Mouse (Mus musculus) heart, adult 2 months (tissue): ENCODE measurements around the gene Cdh5. TPM values are rescaled to one million over a fixed set of nuclear protein-coding genes. Genes with fewer than 3 reads are reported as not detected.
A peak's percentile ranks its signal among the peaks of the same experiment; 100 is the strongest.

Source experiments
- DNase-seq, 2 experiments: peaks; one replicate each; pipeline ENCODE4 v3.0.0; 2021
- H3K27ac ChIP-seq: fragments of 200-600 bp; 2 replicates; pipeline ENCODE4 v1.8.1; 2022
- H3K27me3 ChIP-seq: fragments of 200-500 bp; 2 replicates; pipeline ENCODE4 v1.6.1; 2012; ENCODE audit warnings: mild to moderate bottlenecking, low read length, inconsistent platforms, mixed read lengths; ENCODE audit not compliant: control insufficient read depth, insufficient read depth
- H3K36me3 ChIP-seq: fragments of 200-500 bp; 2 replicates; pipeline ENCODE4 v1.6.1; 2012; ENCODE audit warnings: low read length, inconsistent platforms; ENCODE audit not compliant: control insufficient read depth, insufficient read depth
- H3K4me1 ChIP-seq: fragments of 200-500 bp; 2 replicates; pipeline ENCODE4 v1.6.1; 2011; ENCODE audit warnings: low read length; ENCODE audit not compliant: control insufficient read depth, insufficient read depth
- H3K4me3 ChIP-seq: fragments of 200-600 bp; 2 replicates; pipeline ENCODE4 v1.8.1; 2022
- H3K79me2 ChIP-seq: fragments of 200-500 bp; replicated peaks from 2 replicates; pipeline ENCODE4 v1.6.1; 2012; ENCODE audit warnings: mild to moderate bottlenecking, inconsistent platforms, low read length, moderate library complexity, mixed read lengths; ENCODE audit not compliant: control insufficient read depth, insufficient read depth
- H3K9ac ChIP-seq: fragments of 200-500 bp; 2 replicates; pipeline ENCODE4 v1.6.1; 2012; ENCODE audit warnings: low read depth, mild to moderate bottlenecking, control low read depth, inconsistent platforms, low read length, mixed read lengths
- CTCF ChIP-seq: fragments of 200-600 bp; IDR thresholded peaks from 2 replicates; pipeline ENCODE4 v1.8.1; 2022; ENCODE audit warnings: antibody characterized with exemption, mild to moderate bottlenecking, moderate library complexity
- EP300 ChIP-seq: fragments of 200-500 bp; IDR thresholded peaks from 2 replicates; pipeline ENCODE4 v1.6.1; 2011; ENCODE audit warnings: low read depth, low read length, control low read depth; ENCODE audit not compliant: insufficient read depth
- POLR2A ChIP-seq: fragments of 200-500 bp; IDR thresholded peaks from 2 replicates; pipeline ENCODE4 v1.6.1; 2011; ENCODE audit warnings: mild to moderate bottlenecking, low read depth, low read length, control low read depth; ENCODE audit not compliant: insufficient read depth
- WGBS: fragments of 180-500 bp; shearing (Covaris S2); methylation state at CpG from one replicate; pipeline ENCODE4 v1.1.7; 2018; 5-methylcytosine and 5-hydroxymethylcytosine counted together
- intact Hi-C: fragments of 180-260 bp; cut with DNase I; formaldehyde crosslinking; loops from one replicate; pipeline ENCODE4 v1.15.1; 2025
- polyA plus RNA-seq: library from polyadenylated mRNA; depleted of rRNA; stranded (reverse); fragments of >200 nt; gene quantifications from 2 replicates; pipeline ENCODE4 v1.2.3, GENCODE M21; 2012
- total RNA-seq, 2 experiments: library from RNA; stranded (reverse); gene quantifications; 2 replicates each; pipeline ENCODE4 v1.2.3; 2021

The Cdh5 gene
- total and polyA plus RNA-seq, 3 experiments: 112 to 115 (median 113) TPM

GRCm38 (mm10) chr8:104124534-104124933, 23.1 kb downstream of the Cdh5 start:
- Histone ChIP-seq H3K9ac (no peak overlapping the region), H3K36me3 (peaks cover 23% of the 10 kb centered on the region), H3K27ac (no peak overlapping the region), H3K4me1 (peaks cover 17% of the 10 kb centered on the region), H3K27me3 (no peaks in the 10 kb centered on the region), H3K4me3 (no peak overlapping the region), H3K79me2 (0 out of 2 replicates have a peak, but pooled peaks cover 2% of the 10 kb centered on the region)
- intact Hi-C loops: no loop called here
- 50% methylated on average over 5 of the region's 5 CpGs for WGBS
- TF ChIP-seq EP300 (no peak), CTCF (no peak), POLR2A (no peak)
- no peak for DNase-seq

- Histone ChIP-seq H3K9ac (no peak overlapping the region), H3K27ac (no peak overlapping the region), H3K4me3 (no peak overlapping the region), H3K27me3 (no peaks in the 10 kb centered on the region), H3K79me2 (no peaks in the 10 kb centered on the region), H3K4me1 (peaks cover 14% of the 10 kb centered on the region), H3K36me3 (peaks cover 14% of the 10 kb centered on the region)
- 56% methylated on average over 4 of the region's 4 CpGs for WGBS
- TF ChIP-seq EP300: no peak
- no peak for TF ChIP-seq CTCF
- TF ChIP-seq POLR2A: no peak
- intact Hi-C loops: loop anchor here (5.0 kb wide), 1 partner anchor 35 kb away; no protein-coding TSS in a partner anchor
- no peak for DNase-seq
Observed at GRCm38 (mm10) chr8:104127160-104127883, 25.9 kb downstream of the Cdh5 start.

GRCm38 (mm10) chr8:104130916-104131315, 29.5 kb downstream of the Cdh5 start:
- H3K4me1 ChIP-seq: peaks cover 6% of the 10 kb centered on the region; the same call in 1 of the 2 replicates
- no peak overlapping the region for H3K27ac ChIP-seq
- no peak overlapping the region for H3K9ac ChIP-seq
- no peaks in the 10 kb centered on the region for H3K27me3 ChIP-seq
- no peaks in the 10 kb centered on the region for H3K79me2 ChIP-seq
- H3K36me3 ChIP-seq: peaks cover 7% of the 10 kb centered on the region
- 93% methylated on average over 9 of the region's 9 CpGs for WGBS
- no peak for TF ChIP-seq EP300
- TF ChIP-seq CTCF: no peak
- no peak for TF ChIP-seq POLR2A
- DNase-seq: peak in 1 of 2 experiments; percentile 0
- intact Hi-C loops: no loop called here
- H3K4me3 ChIP-seq: no peak overlapping the region

- no peaks in the 10 kb centered on the region for H3K27me3 ChIP-seq
- H3K4me1 ChIP-seq: peaks cover 2% of the 10 kb centered on the region; the same call in 1 of the 2 replicates
- 74% methylated on average over 7 of the region's 7 CpGs for WGBS
- intact Hi-C loops: no loop called here
- H3K79me2 ChIP-seq: no peaks in the 10 kb centered on the region
- no peak overlapping the region for H3K27ac ChIP-seq
- H3K36me3 ChIP-seq: peaks cover 7% of the 10 kb centered on the region
- peak in 1 of 2 experiments; percentile 2 for DNase-seq
- H3K4me3 ChIP-seq: no peak overlapping the region
- TF ChIP-seq CTCF (no peak), POLR2A (no peak), EP300 (no peak)
- no peak overlapping the region for H3K9ac ChIP-seq
Observed at GRCm38 (mm10) chr8:104131414-104131975, 30.1 kb downstream of the Cdh5 start.

GRCm38 (mm10) chr8:104134521-104134920, 33.1 kb downstream of the Cdh5 start:
- TF ChIP-seq EP300 (no peak), CTCF (no peak), POLR2A (no peak)
- no peaks in the 10 kb centered on the region for H3K4me1 ChIP-seq
- no peaks in the 10 kb centered on the region for H3K27me3 ChIP-seq
- H3K27ac ChIP-seq: no peak overlapping the region
- DNase-seq: no peak
- no peaks in the 10 kb centered on the region for H3K79me2 ChIP-seq
- no peak overlapping the region for H3K4me3 ChIP-seq
- 90% methylated on average over 8 of the region's 8 CpGs for WGBS
- H3K9ac ChIP-seq: no peak overlapping the region
- H3K36me3 ChIP-seq: no peaks in the 10 kb centered on the region; the same call in 1 of the 2 replicates
- intact Hi-C loops: no loop called here

GRCm38 (mm10) chr8:104136277-104136676, 34.9 kb downstream of the Cdh5 start:
- Histone ChIP-seq H3K36me3 (no peaks in the 10 kb centered on the region), H3K9ac (no peak overlapping the region), H3K4me1 (no peaks in the 10 kb centered on the region), H3K27me3 (no peaks in the 10 kb centered on the region), H3K79me2 (no peaks in the 10 kb centered on the region), H3K4me3 (no peak overlapping the region), H3K27ac (no peak overlapping the region)
- intact Hi-C loops: no loop called here
- DNase-seq: no peak
- TF ChIP-seq CTCF: no peak
- WGBS: 88% methylated on average over 3 of the region's 3 CpGs
